Mouse (Mus musculus): Measurements from ENCODE around the gene Gm49486. TPM values are rescaled to one million over a fixed set of nuclear protein-coding genes. Genes with fewer than 3 reads are reported as not detected.

Gene Gm49486
- polyA plus RNA-seq, 1 experiment from 2014 or later: 0.41 TPM

- Histone ChIP-seq H3K27ac (replicated peaks; ENCODE audit: low read depth, low read length) (no peak overlapping the region), H3K4me3 (ENCODE audit: low read depth, low read length) (no peak overlapping the region), H3K4me1 (ENCODE audit: control insufficient read depth, insufficient read depth, low read length) (peaks cover 3% of the 10 kb centered on the region), H3K9me3 (replicated peaks; ENCODE audit: control insufficient read depth, low read length) (no peaks in the 10 kb centered on the region), H3K27me3 (ENCODE audit: control insufficient read depth, insufficient read depth, low read length) (no peaks in the 10 kb centered on the region), H3K9ac (replicated peaks; ENCODE audit: low read length) (no peak overlapping the region), H3K36me3 (replicated peaks; ENCODE audit: control insufficient read depth, insufficient read depth, low read depth, low read length) (no peaks in the 10 kb centered on the region), H3K4me2 (ENCODE audit: low read depth, low read length) (no peak overlapping the region)
- DNase-seq (ENCODE audit: low spot score) (no peak), ATAC-seq (replicated peaks; ENCODE audit: insufficient number of reproducible peaks, low FRiP score, low TSS enrichment, low read depth) (no peak)
- 72% methylated on average over 2 of the region's 2 CpGs for WGBS
Observed at GRCm38 (mm10) chr15:79194946-79195345, 34.2 kb upstream of the Gm49486 start.

- ATAC-seq (replicated peaks; ENCODE audit: insufficient number of reproducible peaks, low FRiP score, low TSS enrichment, low read depth) (no peak), DNase-seq (ENCODE audit: low spot score) (no peak)
- Histone ChIP-seq H3K36me3 (replicated peaks; ENCODE audit: control insufficient read depth, insufficient read depth, low read depth, low read length) (no peaks in the 10 kb centered on the region), H3K9me3 (replicated peaks; ENCODE audit: control insufficient read depth, low read length) (no peaks in the 10 kb centered on the region), H3K27ac (replicated peaks; ENCODE audit: low read depth, low read length) (no peak overlapping the region), H3K27me3 (ENCODE audit: control insufficient read depth, insufficient read depth, low read length) (no peaks in the 10 kb centered on the region), H3K4me1 (ENCODE audit: control insufficient read depth, insufficient read depth, low read length) (peaks cover 3% of the 10 kb centered on the region), H3K4me2 (ENCODE audit: low read depth, low read length) (no peak overlapping the region), H3K9ac (replicated peaks; ENCODE audit: low read length) (no peak overlapping the region), H3K4me3 (ENCODE audit: low read depth, low read length) (no peak overlapping the region)
- 77% methylated on average over 8 of the region's 8 CpGs for WGBS
Observed at GRCm38 (mm10) chr15:79195492-79195891, 33.7 kb upstream of the Gm49486 start.

GRCm38 (mm10) chr15:79199390-79199976 is 29.7 kb upstream of the Gm49486 start:
- no peaks in the 10 kb centered on the region for H3K27me3 ChIP-seq (ENCODE audit: control insufficient read depth, insufficient read depth, low read length)
- no peaks in the 10 kb centered on the region for H3K36me3 ChIP-seq (replicated peaks; ENCODE audit: control insufficient read depth, insufficient read depth, low read depth, low read length)
- no peak for ATAC-seq (replicated peaks; ENCODE audit: insufficient number of reproducible peaks, low FRiP score, low TSS enrichment, low read depth)
- WGBS: 91% methylated on average over 12 of the region's 12 CpGs
- no peak overlapping the region for H3K4me3 ChIP-seq (ENCODE audit: low read depth, low read length)
- H3K4me1 ChIP-seq (ENCODE audit: control insufficient read depth, insufficient read depth, low read length): peaks cover 11% of the 10 kb centered on the region
- H3K9me3 ChIP-seq (replicated peaks; ENCODE audit: control insufficient read depth, low read length): no peaks in the 10 kb centered on the region
- H3K4me2 ChIP-seq (ENCODE audit: low read depth, low read length): no peak overlapping the region
- DNase-seq (ENCODE audit: low spot score): no peak
- H3K9ac ChIP-seq (replicated peaks; ENCODE audit: low read length): no peak overlapping the region
- H3K27ac ChIP-seq (replicated peaks; ENCODE audit: low read depth, low read length): no peak overlapping the region

- Histone ChIP-seq H3K4me2 (ENCODE audit: low read depth, low read length) (no peak overlapping the region), H3K9ac (replicated peaks; ENCODE audit: low read length) (peak overlapping the region; percentile 45), H3K36me3 (replicated peaks; ENCODE audit: control insufficient read depth, insufficient read depth, low read depth, low read length) (no peaks in the 10 kb centered on the region), H3K27me3 (ENCODE audit: control insufficient read depth, insufficient read depth, low read length) (no peaks in the 10 kb centered on the region), H3K4me3 (ENCODE audit: low read depth, low read length) (no peak overlapping the region), H3K9me3 (replicated peaks; ENCODE audit: control insufficient read depth, low read length) (no peaks in the 10 kb centered on the region), H3K4me1 (ENCODE audit: control insufficient read depth, insufficient read depth, low read length) (peaks cover 11% of the 10 kb centered on the region), H3K27ac (replicated peaks; ENCODE audit: low read depth, low read length) (peak overlapping the region; percentile 65)
- ATAC-seq (replicated peaks; ENCODE audit: insufficient number of reproducible peaks, low FRiP score, low TSS enrichment, low read depth) (peak; percentile 30; the same call in 1 of the 2 replicates), DNase-seq (ENCODE audit: low spot score) (peak; percentile 56)
- 19% methylated on average over 13 of the region's 13 CpGs for WGBS
Observed at GRCm38 (mm10) chr15:79201491-79202150, 27.6 kb upstream of the Gm49486 start.

GRCm38 (mm10) chr15:79202575-79202974 is 26.6 kb upstream of the Gm49486 start:
- peak; percentile 17 for DNase-seq (ENCODE audit: low spot score)

GRCm38 (mm10) chr15:79208211-79208610 is 21.0 kb upstream of the Gm49486 start:
- Histone ChIP-seq H3K4me3 (ENCODE audit: low read depth, low read length) (no peak overlapping the region), H3K27ac (replicated peaks; ENCODE audit: low read depth, low read length) (no peak overlapping the region), H3K4me1 (ENCODE audit: control insufficient read depth, insufficient read depth, low read length) (no peaks in the 10 kb centered on the region), H3K27me3 (ENCODE audit: control insufficient read depth, insufficient read depth, low read length) (no peaks in the 10 kb centered on the region), H3K4me2 (ENCODE audit: low read depth, low read length) (no peak overlapping the region), H3K9ac (replicated peaks; ENCODE audit: low read length) (no peak overlapping the region), H3K36me3 (replicated peaks; ENCODE audit: control insufficient read depth, insufficient read depth, low read depth, low read length) (no peaks in the 10 kb centered on the region), H3K9me3 (replicated peaks; ENCODE audit: control insufficient read depth, low read length) (no peaks in the 10 kb centered on the region)
- ATAC-seq (replicated peaks; ENCODE audit: insufficient number of reproducible peaks, low FRiP score, low TSS enrichment, low read depth) (no peak), DNase-seq (ENCODE audit: low spot score) (no peak)
- WGBS: 81% methylated on average over 6 of the region's 6 CpGs

More at GRCm38 (mm10) chr15:79202575-79202974, 26.6 kb upstream of the Gm49486 start:
- no peaks in the 10 kb centered on the region for H3K9me3 ChIP-seq (replicated peaks; ENCODE audit: control insufficient read depth, low read length)
- peak; percentile 36 for ATAC-seq (replicated peaks; ENCODE audit: insufficient number of reproducible peaks, low FRiP score, low TSS enrichment, low read depth)
- H3K4me1 ChIP-seq (ENCODE audit: control insufficient read depth, insufficient read depth, low read length): peaks cover 11% of the 10 kb centered on the region
- no peak overlapping the region for H3K4me3 ChIP-seq (ENCODE audit: low read depth, low read length)
- H3K27me3 ChIP-seq (ENCODE audit: control insufficient read depth, insufficient read depth, low read length): no peaks in the 10 kb centered on the region
- no peak overlapping the region for H3K4me2 ChIP-seq (ENCODE audit: low read depth, low read length)
- H3K27ac ChIP-seq (replicated peaks; ENCODE audit: low read depth, low read length): no peak overlapping the region; the same call in 1 of the 2 replicates
- no peak overlapping the region; the same call in 1 of the 2 replicates for H3K9ac ChIP-seq (replicated peaks; ENCODE audit: low read length)
- WGBS: 41% methylated on average over 10 of the region's 10 CpGs
- H3K36me3 ChIP-seq (replicated peaks; ENCODE audit: control insufficient read depth, insufficient read depth, low read depth, low read length): no peaks in the 10 kb centered on the region

- Histone ChIP-seq H3K4me3 (ENCODE audit: low read depth, low read length) (no peak overlapping the region), H3K27me3 (ENCODE audit: control insufficient read depth, insufficient read depth, low read length) (no peaks in the 10 kb centered on the region), H3K4me1 (ENCODE audit: control insufficient read depth, insufficient read depth, low read length) (no peaks in the 10 kb centered on the region), H3K9ac (replicated peaks; ENCODE audit: low read length) (no peak overlapping the region), H3K9me3 (replicated peaks; ENCODE audit: control insufficient read depth, low read length) (no peaks in the 10 kb centered on the region), H3K4me2 (ENCODE audit: low read depth, low read length) (no peak overlapping the region), H3K27ac (replicated peaks; ENCODE audit: low read depth, low read length) (no peak overlapping the region), H3K36me3 (replicated peaks; ENCODE audit: control insufficient read depth, insufficient read depth, low read depth, low read length) (no peaks in the 10 kb centered on the region)
- DNase-seq (ENCODE audit: low spot score): no peak
- ATAC-seq (replicated peaks; ENCODE audit: insufficient number of reproducible peaks, low FRiP score, low TSS enrichment, low read depth): no peak
- 79% methylated on average over 25 of the region's 27 CpGs for WGBS
Observed at GRCm38 (mm10) chr15:79208758-79209439, 20.3 kb upstream of the Gm49486 start.

- Histone ChIP-seq H3K9me3 (replicated peaks; ENCODE audit: control insufficient read depth, low read length) (no peaks in the 10 kb centered on the region), H3K9ac (replicated peaks; ENCODE audit: low read length) (no peak overlapping the region), H3K27ac (replicated peaks; ENCODE audit: low read depth, low read length) (no peak overlapping the region), H3K36me3 (replicated peaks; ENCODE audit: control insufficient read depth, insufficient read depth, low read depth, low read length) (no peaks in the 10 kb centered on the region), H3K4me3 (ENCODE audit: low read depth, low read length) (no peak overlapping the region), H3K4me2 (ENCODE audit: low read depth, low read length) (no peak overlapping the region), H3K27me3 (ENCODE audit: control insufficient read depth, insufficient read depth, low read length) (no peaks in the 10 kb centered on the region), H3K4me1 (ENCODE audit: control insufficient read depth, insufficient read depth, low read length) (no peaks in the 10 kb centered on the region)
- DNase-seq (ENCODE audit: low spot score) (no peak), ATAC-seq (replicated peaks; ENCODE audit: insufficient number of reproducible peaks, low FRiP score, low TSS enrichment, low read depth) (no peak)
- 81% methylated on average over 2 of the region's 2 CpGs for WGBS
Observed at GRCm38 (mm10) chr15:79210357-79210756, 18.8 kb upstream of the Gm49486 start.
